Mouse (Mus musculus) gastrocnemius, postnatal 10 days (tissue): ENCODE results near the gene Pcdh8. TPM values are rescaled to one million over a fixed set of nuclear protein-coding genes. Genes with fewer than 3 reads are reported as not detected.

Experiments used
- DNase-seq: peaks from one replicate; pipeline ENCODE4 v3.0.0; 2021; ENCODE audit warnings: mixed read lengths
- long read RNA-seq, 2 experiments: library from polyadenylated mRNA; stranded (forward); transcript quantifications; one replicate each; pipeline ENCODE4 v2.0.0; 2021
- total RNA-seq, 2 experiments: library from RNA; stranded (reverse); gene quantifications; 2 replicates each; pipeline ENCODE4 v1.2.3; 2021

Pcdh8 gene
- total RNA-seq, result under 1 TPM in 1 of 2 experiments, not detected in 1; 0.18 TPM
- long read RNA-seq, experiment 1, result 0 reads
- long read RNA-seq, experiment 2, result 0 reads

- DNase-seq, result peak; percentile 46
These were observed at the start of gene Pcdh8 for GRCm38 (mm10) chr14:79771094-79771535. Gene Pcdh8 (minus strand): TSS chr14:79771312.

- DNase-seq, result no peak
These were observed 43.6 kb upstream of the Pcdh8 start for GRCm38 (mm10) chr14:79814709-79815108.

- no peak for DNase-seq
These were observed 43.0 kb upstream of the Pcdh8 start for GRCm38 (mm10) chr14:79814084-79814483.

- no peak for DNase-seq
These were observed 22.1 kb upstream of the Pcdh8 start for GRCm38 (mm10) chr14:79793179-79793578.

GRCm38 (mm10) chr14:79789535-79789934 lies 18.4 kb upstream of the Pcdh8 start:
- DNase-seq, result no peak

- no peak for DNase-seq
These were observed 17.6 kb upstream of the Pcdh8 start for GRCm38 (mm10) chr14:79788656-79789204.

- no peak for DNase-seq
These were observed 16.8 kb upstream of the Pcdh8 start for GRCm38 (mm10) chr14:79787918-79788317.

GRCm38 (mm10) chr14:79785400-79785799 lies 14.3 kb upstream of the Pcdh8 start:
- DNase-seq, result no peak

- no peak for DNase-seq
These were observed 9.8 kb upstream of the Pcdh8 start for GRCm38 (mm10) chr14:79780889-79781288.

GRCm38 (mm10) chr14:79780332-79780731 lies 9.2 kb upstream of the Pcdh8 start:
- DNase-seq, result no peak

- no peak for DNase-seq
These were observed 8.7 kb upstream of the Pcdh8 start for GRCm38 (mm10) chr14:79779841-79780240.

GRCm38 (mm10) chr14:79773425-79774391 lies 2.6 kb upstream of the Pcdh8 start:
- no peak for DNase-seq

- DNase-seq, result no peak
These were observed 845 bp upstream of the Pcdh8 start for GRCm38 (mm10) chr14:79771802-79772511.

- no peak for DNase-seq
These were observed 612 bp downstream of the Pcdh8 start for GRCm38 (mm10) chr14:79770306-79771093.

GRCm38 (mm10) chr14:79769618-79770017 lies 1.5 kb downstream of the Pcdh8 start:
- peak; percentile 89 for DNase-seq

GRCm38 (mm10) chr14:79768996-79769395 lies 2.1 kb downstream of the Pcdh8 start:
- DNase-seq, result peak; percentile 13

- DNase-seq, result no peak
These were observed 2.9 kb downstream of the Pcdh8 start for GRCm38 (mm10) chr14:79768076-79768830.

- DNase-seq, result no peak
These were observed 3.5 kb downstream of the Pcdh8 start for GRCm38 (mm10) chr14:79767601-79768000.

- no peak for DNase-seq
These were observed 5.8 kb downstream of the Pcdh8 start for GRCm38 (mm10) chr14:79765196-79765765.

GRCm38 (mm10) chr14:79754601-79755222 lies 16.4 kb downstream of the Pcdh8 start:
- no peak for DNase-seq
